Mouse (Mus musculus): ENCODE measurements around the gene Prrg3. TPM values are rescaled to one million over a fixed set of nuclear protein-coding genes. Genes with fewer than 3 reads are reported as not detected.
A peak's percentile ranks its signal among the peaks of the same experiment; 100 is the strongest.

Gene Prrg3
- total and polyA plus RNA-seq, 2 experiments from 2014 or later: 4.7 to 14.9 TPM

DNA sequence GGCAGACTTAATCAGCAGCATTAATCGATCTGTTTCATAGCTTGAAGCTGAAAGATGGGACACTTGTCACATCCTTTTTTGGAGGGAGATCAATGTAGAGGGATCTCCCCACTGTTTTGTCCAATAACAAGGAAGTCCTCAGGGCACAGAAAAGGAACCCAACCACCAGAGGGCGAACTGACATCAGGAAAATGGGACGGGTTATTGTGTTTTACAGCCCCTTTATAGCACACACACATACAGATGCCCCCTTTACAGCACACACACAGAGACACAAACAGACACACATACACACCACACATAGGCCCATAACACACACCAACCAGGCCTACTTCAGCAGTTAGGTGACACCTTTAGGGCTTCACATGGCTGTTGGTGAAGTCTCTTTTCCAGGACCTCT is 50.4 kb downstream of the Prrg3 start:
- no peak for ATAC-seq (ENCODE audit: insufficient read depth, low read depth)
- H3K27me3 ChIP-seq (ENCODE audit: control insufficient read depth, insufficient read depth, low read length): no peaks in the 10 kb centered on the region
- H3K4me1 ChIP-seq (ENCODE audit: control insufficient read depth, insufficient read depth): no peaks in the 10 kb centered on the region
- H3K9me3 ChIP-seq (replicated peaks; ENCODE audit: control insufficient read depth, low read length): no peaks in the 10 kb centered on the region
- H3K36me3 ChIP-seq (replicated peaks; ENCODE audit: control insufficient read depth, insufficient read depth, low read length): no peaks in the 10 kb centered on the region
- TF ChIP-seq CTCF (IDR thresholded peaks at IDR 0.05; ENCODE audit: low read depth): peak; percentile 45
- TF ChIP-seq EP300 (IDR thresholded peaks at IDR 0.05; ENCODE audit: low read depth): no peak
- H3K9ac ChIP-seq (replicated peaks; ENCODE audit: low read depth, low read length): no peak overlapping the region
- no peak for DNase-seq (ENCODE audit: low spot score)
- WGBS: 33% methylated on average over 3 of the region's 3 CpGs
- peak overlapping the region; percentile 64; the same call in 1 of the 2 replicates for H3K27ac ChIP-seq (ENCODE audit: low read depth)
- H3K4me3 ChIP-seq (ENCODE audit: low read depth, low read length): no peak overlapping the region
- H3K4me2 ChIP-seq (ENCODE audit: low read depth, low read length): no peak overlapping the region

DNA sequence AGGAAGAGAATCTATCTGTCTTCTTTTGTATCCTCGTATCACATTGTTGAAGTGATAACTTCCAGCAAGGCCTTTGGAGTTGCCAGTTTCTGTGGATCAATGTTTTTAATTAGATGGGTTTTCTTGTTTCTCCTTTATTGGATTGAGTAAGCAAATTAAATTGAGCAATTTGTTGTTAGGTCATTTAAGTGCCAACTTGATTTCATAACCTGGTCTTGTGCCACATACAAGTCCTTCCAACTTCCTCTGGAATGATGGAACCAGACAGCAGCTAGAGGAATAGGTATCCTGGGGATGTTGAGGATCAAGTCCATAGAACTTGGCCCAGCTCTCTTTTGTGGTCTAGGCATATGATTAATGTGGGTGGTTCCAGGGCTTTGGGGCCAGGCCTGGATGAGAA is 59.8 kb downstream of the Prrg3 start:
- Histone ChIP-seq H3K27ac (ENCODE audit: low read depth) (no peak overlapping the region), H3K36me3 (replicated peaks; ENCODE audit: control insufficient read depth, insufficient read depth, low read length) (no peaks in the 10 kb centered on the region), H3K4me1 (ENCODE audit: control insufficient read depth, insufficient read depth) (no peaks in the 10 kb centered on the region), H3K9me3 (replicated peaks; ENCODE audit: control insufficient read depth, low read length) (no peaks in the 10 kb centered on the region), H3K4me3 (ENCODE audit: low read depth, low read length) (no peak overlapping the region), H3K9ac (replicated peaks; ENCODE audit: low read depth, low read length) (no peak overlapping the region), H3K27me3 (ENCODE audit: control insufficient read depth, insufficient read depth, low read length) (no peaks in the 10 kb centered on the region), H3K4me2 (ENCODE audit: low read depth, low read length) (no peak overlapping the region)
- no peak for TF ChIP-seq EP300 (IDR thresholded peaks at IDR 0.05; ENCODE audit: low read depth)
- TF ChIP-seq CTCF (IDR thresholded peaks at IDR 0.05; ENCODE audit: low read depth): no peak
- 75% methylated on average over 1 of the region's 1 CpGs for WGBS
- DNase-seq (ENCODE audit: low spot score) (no peak), ATAC-seq (ENCODE audit: insufficient read depth, low read depth) (no peak)

Other genes with a start within 250 kb of the Prrg3 start
- gene Vma21, start 146.7 kb upstream of the Prrg3 start, total RNA-seq (2014; rRNA removed; ENCODE audit: low replicate concordance): 9.6 and 9.7 TPM in 2 replicates
- 57.7 and 61.0 TPM in 2 replicates for gene Vma21, start 146.7 kb upstream of the Prrg3 start, polyA plus RNA-seq (2015; fragmentation: Nextera tagmentation; extraction: Ambion mirVana)
- gene Gm1141, start 41.6 kb upstream of the Prrg3 start, total RNA-seq (2014; rRNA removed; ENCODE audit: low replicate concordance): not detected in 2 replicates
- gene Gm1141, start 41.6 kb upstream of the Prrg3 start, polyA plus RNA-seq (2015; fragmentation: Nextera tagmentation; extraction: Ambion mirVana): 0.05 TPM in 1 of 2 replicates, not detected in the other
- not detected in 2 replicates for gene Fate1, start 10.4 kb downstream of the Prrg3 start, total RNA-seq (2014; rRNA removed; ENCODE audit: low replicate concordance)
- gene Fate1, start 10.4 kb downstream of the Prrg3 start, polyA plus RNA-seq (2015; fragmentation: Nextera tagmentation; extraction: Ambion mirVana): 0.12 and 0.16 TPM in 2 replicates
- 0.04 TPM in 1 of 2 replicates, not detected in the other for gene Cnga2, start 29.2 kb downstream of the Prrg3 start, total RNA-seq (2014; rRNA removed; ENCODE audit: low replicate concordance)
- 0.04 TPM in 2 replicates for gene Cnga2, start 29.2 kb downstream of the Prrg3 start, polyA plus RNA-seq (2015; fragmentation: Nextera tagmentation; extraction: Ambion mirVana)